Mouse (Mus musculus): Measurements from ENCODE around the gene Tcam1.
"Not testable (repeated sequence)": the region's sequence is repeated elsewhere in the genome, so short reads cannot be mapped to it uniquely, and the experiment has no call there.

The Tcam1 gene

DNA sequence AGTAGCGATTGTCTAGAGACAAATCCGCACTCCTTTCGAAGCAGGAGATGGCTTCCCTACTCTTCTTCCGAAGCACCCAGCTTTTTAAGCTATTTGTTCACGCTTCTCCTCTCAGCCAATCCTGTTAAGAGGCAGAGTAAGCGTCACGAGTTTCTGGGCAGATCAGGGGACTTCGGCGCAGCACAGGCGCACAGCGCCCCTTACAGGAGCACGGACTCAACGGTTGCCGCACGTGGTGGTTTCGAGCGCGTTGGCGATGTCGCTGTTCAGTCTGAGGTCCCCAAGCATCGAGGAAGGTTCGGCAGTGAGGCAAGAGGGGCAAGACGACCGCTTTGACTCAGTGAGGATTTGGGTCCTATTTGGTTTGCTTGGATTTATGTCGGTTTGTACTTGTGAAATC, at the start of gene Tcam1:
TSS of gene Tcam1 (plus strand) at position 219 of the 400 bp plus-strand sequence.
- peak; percentile 86 to 94 for DNase-seq (ENCODE audit: low spot score in 2 of 2)

GRCm38 (mm10) chr11:106233978-106234377, 42.5 kb upstream of the Tcam1 start:
- not testable (repeated sequence) for DNase-seq (ENCODE audit: low spot score in 2 of 2)

DNA sequence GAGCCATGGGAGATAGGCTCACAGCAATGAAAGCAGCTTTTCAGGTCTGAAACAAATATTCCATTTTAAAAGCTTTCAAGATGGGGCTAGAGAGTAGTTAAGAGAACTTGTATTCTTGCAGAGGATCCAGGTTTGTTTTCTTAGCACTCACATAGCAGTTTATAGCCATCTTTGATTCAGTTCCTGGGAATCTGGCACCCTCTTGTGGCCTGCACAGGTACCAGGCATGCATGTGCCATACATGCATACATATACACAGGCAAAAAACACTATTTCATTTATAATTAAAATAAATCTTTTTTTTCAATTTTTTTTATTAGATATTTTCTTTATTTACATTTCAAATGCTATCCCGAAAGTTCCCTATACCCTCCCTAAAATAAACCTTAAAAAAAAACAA, 29.6 kb upstream of the Tcam1 start:
- no peak for DNase-seq (ENCODE audit: low spot score in 2 of 2)

DNA sequence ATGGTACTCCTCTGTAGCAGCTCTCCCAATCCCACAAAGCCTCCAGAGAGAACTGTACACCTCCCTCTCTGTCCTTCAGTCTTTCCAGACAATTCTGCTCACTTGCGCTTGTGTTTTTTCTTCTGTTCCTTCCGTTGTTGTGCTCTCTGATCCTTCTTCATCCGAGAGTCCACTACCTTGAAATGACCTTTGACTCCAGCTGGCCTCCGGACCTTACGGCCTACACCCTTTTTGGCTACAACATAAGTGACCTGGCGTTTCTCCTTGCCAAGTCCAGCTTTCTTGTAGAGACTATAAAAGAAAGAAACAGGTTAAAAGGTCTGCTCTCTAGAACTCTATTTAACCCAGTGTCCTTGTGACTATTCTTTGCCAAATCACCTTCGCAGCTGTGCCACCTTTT, 27.1 kb upstream of the Tcam1 start:
- no peak for DNase-seq (ENCODE audit: low spot score in 2 of 2)

DNA sequence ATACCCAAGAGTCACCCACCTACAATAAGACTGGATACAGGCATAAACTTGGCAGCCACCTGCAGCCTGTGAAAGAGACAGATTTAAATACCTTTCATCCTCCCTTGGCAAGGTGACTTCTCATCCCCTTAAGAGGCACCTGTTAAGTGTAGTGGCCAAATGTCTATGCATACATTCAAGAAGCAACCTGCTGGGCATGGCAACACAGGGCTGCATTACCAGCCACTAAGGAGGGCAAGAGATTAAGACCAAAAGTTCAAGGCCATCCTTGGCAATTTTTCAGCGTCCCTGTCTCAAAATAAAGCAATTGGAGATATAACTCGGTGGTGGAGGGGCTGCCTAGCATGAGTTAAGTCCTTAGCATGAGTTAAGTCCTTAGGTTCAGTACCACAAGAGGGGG, 21.7 kb upstream of the Tcam1 start:
- DNase-seq (ENCODE audit: low spot score in 2 of 2), result no peak

- no peak for DNase-seq (ENCODE audit: low spot score in 2 of 2)
Observed at GRCm38 (mm10) chr11:106255174-106255573, 21.3 kb upstream of the Tcam1 start.

- DNase-seq (ENCODE audit: low spot score in 2 of 2), result peak; percentile 94 to 96
Observed at GRCm38 (mm10) chr11:106255685-106256451, 20.6 kb upstream of the Tcam1 start, which contains the start of the genes Ftsj3 and Psmc5. Gene Ftsj3, minus strand, starts transcription at chr11:106256079. Gene Psmc5, plus strand, starts transcription at chr11:106256154.

- DNase-seq (ENCODE audit: low spot score in 2 of 2), result no peak
Observed at GRCm38 (mm10) chr11:106256775-106257174, 19.7 kb upstream of the Tcam1 start.

GRCm38 (mm10) chr11:106260826-106261450, 15.5 kb upstream of the Tcam1 start:
- DNase-seq (ENCODE audit: low spot score in 2 of 2), result no peak

DNA sequence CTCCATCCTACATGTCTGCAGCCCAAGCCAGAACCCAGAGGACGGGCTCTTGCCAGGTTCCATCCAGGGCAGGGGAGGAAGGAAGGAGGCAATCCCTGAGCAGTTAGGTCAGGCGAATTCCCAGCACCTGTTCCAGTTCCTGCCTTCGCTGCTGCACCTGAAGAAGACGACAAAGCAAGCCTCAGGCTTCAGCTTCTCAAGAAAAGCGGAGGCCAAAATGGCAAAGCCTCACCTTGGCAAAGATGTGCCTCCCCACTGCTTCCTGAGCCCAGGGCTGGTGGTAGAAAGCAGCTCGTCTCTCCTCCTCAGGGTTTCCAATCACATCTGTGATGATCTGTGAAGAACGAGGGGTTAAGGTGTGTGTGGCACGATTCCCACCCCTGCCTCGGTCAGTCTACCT, 12.5 kb upstream of the Tcam1 start:
- DNase-seq (ENCODE audit: low spot score in 2 of 2), result no peak

GRCm38 (mm10) chr11:106264988-106265387, 11.5 kb upstream of the Tcam1 start:
- no peak for DNase-seq (ENCODE audit: low spot score in 2 of 2)

GRCm38 (mm10) chr11:106265570-106265969, 10.9 kb upstream of the Tcam1 start:
- DNase-seq (ENCODE audit: low spot score in 2 of 2), result no peak

DNA sequence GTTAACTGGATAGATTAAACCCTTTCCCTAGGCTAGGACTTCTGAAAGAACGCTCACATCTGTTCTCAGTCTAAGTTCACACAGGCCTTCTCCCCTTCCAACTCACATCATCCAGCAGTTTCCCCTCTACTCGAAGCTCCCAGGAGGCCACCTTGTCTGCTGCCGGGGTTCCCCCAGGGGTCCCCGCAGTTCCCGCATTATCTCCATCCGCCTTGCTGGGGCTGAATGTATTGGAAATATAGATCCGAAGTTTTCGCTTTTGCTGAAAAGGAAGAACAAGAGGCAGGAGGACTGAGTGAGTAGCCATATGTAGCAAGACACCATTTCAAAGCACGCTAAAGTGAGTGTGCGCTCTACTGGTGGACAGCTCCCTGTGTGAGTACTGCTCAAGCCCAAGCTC, 10.0 kb upstream of the Tcam1 start:
- DNase-seq (ENCODE audit: low spot score in 2 of 2), result no peak

DNA sequence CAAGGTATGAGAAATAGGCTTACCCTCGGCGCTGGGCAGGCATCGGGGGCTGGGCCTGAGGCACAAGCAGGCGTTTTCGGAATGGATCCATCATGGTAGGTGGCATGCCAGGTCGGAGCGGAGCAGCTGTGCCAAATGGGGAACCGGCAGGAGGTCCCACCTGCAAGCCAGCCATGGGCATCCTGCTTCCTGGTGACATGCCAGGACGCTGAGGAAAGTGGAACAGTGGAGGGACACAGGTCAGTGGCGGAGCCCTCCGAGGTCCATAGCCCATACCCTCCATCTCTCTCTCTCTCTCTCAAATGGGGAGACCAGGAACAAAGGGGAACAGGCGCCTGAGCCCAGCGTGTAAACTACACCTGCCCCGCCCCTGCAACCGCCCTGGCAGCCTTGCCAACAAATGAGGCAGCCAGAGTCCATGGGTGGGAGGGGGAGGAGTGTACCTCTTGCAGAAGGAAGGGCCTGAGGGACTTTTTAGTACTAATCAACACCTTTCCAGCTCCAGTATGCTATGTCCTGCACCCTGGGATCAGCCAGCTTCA, 9.1 kb upstream of the Tcam1 start:
- no peak for DNase-seq (ENCODE audit: low spot score in 2 of 2)

DNA sequence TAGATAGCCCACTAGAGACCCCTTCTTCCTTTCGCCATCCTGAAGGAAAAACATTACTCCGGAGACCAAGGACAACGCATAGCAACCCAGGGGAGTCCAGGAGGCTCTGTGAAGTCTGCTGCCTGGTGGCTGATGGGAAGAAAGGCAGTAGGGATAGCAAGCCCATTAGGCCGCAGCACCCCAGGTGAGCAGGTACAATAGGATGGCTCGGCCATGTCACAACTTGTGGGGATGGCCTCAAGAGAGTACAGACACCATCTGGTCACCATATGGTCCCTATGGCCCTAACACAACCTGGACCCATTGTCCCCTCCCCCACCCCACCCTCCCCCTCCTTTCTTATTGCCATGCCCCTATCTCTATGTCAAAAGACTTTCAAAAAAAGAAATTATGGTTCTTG, 8.6 kb upstream of the Tcam1 start:
- no peak for DNase-seq (ENCODE audit: low spot score in 2 of 2)

DNA sequence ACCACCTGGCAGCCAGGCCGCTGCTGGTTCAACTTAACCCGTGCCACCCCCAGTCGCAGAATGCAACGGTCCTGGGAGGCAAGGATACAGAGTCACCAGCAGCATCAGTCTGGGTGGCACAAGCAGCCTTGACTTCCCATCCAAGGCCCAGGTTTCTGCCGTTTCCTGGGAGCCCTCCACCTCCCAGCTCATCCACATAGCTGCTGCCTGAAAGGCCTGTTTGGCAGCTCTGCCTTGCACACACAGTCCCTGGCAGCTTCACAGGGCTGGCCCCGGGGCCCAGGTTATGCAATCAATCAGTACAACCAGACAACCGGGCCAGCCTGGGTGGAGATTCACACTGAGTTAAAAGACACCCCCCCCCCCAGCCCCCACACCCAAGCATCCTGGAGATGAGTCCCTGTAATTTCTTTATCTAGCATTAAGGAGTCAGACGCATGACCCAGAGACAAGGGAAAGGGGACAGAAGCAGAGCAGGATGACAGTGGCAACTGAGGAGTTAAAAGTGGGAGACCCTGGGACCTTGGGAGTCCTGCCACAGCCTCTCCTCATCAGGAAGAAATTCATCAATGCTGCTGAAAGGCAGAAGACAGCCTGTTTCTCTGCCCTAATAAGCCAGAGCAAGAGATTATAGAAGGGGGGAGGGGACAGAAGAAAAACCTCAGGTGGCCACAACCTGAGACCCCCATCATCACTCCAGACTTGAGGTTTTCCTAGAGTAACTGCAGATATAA, 8.0 kb upstream of the Tcam1 start:
- DNase-seq (ENCODE audit: low spot score in 2 of 2), result no peak

- no peak for DNase-seq (ENCODE audit: low spot score in 2 of 2)
Observed at GRCm38 (mm10) chr11:106269060-106269431, 7.4 kb upstream of the Tcam1 start.

DNA sequence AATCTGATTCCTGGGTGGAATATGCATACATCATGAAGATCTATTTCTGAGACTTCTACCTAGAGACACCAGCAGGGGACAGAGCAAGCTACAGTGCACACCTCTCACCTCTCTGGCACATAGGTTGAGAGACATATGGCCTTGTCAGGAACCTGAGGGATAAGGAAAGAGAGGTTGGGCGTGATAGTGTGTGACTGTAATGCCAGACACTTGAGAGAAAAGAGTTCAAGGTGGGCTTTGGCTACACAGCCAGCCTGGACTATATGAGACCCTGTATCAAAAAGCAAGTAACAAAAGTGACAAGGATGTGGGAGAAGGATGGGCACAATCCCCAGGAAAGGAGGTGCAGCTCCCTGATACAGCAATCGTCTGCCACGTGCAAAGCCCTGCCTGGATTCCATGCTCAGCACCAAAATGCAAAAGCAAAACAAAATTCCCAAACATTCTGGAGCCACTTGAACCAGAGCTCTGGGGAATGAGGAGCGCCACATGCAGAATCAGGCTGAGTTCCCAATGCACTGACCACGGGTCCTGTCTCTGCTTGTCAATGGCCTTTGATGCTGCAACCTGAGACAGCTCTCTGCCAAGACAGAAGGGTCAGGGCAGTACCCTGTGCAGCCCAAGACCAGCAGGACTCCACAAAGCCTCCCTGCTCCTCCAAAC, 5.2 kb upstream of the Tcam1 start:
- no peak for DNase-seq (ENCODE audit: low spot score in 2 of 2)

DNA sequence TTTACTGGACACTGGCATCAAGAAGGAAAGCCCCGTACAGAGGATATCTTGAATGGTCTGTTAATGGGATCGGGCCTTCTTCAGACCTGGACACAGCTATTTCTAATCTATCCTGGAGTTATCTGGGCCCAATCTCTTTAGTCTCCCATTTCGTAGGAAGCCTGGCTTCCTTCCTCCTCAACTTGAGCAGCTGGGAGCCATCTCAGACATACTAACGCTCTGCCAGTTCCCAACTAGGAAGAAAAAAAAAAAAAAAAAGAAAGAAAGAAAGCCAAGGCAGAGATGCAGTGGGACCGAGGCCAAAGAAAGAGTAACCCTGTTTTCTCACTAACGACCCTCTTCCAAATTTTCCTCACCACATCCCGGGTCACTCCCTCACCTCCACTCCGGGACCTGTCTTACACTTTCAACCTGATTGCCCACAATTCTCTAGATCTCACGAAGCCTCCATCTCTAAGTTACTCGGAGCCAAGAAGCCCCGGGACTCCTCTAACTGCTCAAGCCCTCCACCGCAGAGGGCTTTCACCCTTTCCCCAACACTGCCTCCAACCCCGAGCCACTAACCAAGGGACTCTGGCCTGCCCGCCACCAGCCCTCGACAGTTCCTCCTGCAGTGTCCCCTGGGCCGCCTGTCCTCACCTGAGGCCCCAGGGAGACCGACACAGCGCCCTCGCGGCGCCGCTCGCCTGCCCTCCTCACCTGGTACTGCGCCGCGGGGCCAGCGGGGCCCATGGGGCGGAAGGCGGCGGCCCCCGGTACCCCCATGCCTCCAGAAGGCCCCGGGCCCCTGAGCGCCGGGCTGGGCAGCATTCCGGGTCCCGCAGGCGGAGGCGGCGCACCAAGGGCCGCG, 4.5 kb upstream of the Tcam1 start:
- DNase-seq (ENCODE audit: low spot score in 2 of 2), result peak in 1 of 2 experiments; percentile 43

DNA sequence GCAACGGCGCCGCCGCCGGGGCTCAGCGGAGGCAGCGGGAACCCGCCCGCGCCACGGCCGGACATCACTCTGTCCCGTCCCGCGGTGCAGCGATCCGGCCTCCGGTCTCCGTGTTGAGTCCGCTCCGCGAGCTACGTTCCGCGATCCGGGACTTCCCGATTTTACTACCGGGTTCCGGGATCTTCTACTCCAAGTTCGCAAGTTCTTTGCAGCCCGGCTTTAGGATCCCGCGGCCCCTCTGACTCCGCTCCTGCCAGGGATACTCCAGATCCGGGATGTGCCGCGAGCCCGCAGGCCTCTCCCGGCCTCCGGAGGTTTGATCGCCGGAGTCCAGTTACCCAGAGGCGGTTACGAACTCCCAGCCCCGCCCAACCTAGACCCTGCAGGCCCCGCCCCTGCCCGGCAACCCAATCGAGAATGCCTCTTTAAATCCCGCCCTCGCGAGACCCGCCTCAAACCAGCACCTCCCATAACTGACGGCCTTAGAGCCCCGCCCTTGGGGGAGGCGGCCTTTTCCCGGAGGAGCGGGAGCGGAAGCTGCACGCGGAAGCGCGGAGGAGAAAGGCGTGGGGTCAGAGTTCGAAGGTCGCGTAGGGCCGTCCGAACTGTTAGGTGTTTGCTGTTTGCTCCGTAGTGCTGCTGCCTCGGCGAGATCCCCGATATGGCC, 3.7 kb upstream of the Tcam1 start, which contains the start of gene Smarcd2:
TSS of gene Smarcd2 (minus strand) at position 329 of the 667 bp plus-strand sequence.
- peak; percentile 99 for DNase-seq (ENCODE audit: low spot score in 2 of 2)

Data from frontal cortex, postnatal 14 days (tissue).